Mouse (Mus musculus): Measurements from ENCODE around the gene Capn3.

GRCm38 (mm10) chr2:120526771-120527170 is 71.0 kb downstream of the Capn3 start:
- TF ChIP-seq CTCF (IDR thresholded peaks at IDR 0.05; ENCODE audit: low read depth, low read length) = no peak
- no peak for TF ChIP-seq POLR2A (IDR thresholded peaks at IDR 0.05; ENCODE audit: extremely low read depth, insufficient read depth, low read length)

Measured in liver, adult 2 months (tissue).